Comparison of ENCODE assay signal across 8 mouse cellular contexts in the genomic region with DNA sequence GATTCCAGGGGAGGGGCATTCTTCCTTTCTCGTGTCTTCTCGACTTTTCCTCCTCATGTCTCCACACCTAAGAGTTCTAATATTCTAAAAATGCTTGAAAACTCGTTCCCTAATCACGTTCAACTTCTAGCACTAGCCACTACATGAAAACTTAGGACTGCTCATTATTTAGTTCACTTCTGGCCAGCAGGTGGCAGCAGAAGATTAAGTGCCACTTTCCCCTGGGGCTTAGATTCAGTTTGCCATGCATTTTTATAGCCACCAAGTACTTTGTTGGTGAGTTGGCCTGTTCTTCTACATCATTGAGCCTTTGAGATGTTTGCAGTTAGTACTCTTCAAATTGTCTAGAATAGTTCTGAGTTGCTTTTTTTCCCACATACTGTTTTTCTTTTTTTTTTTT. TPM values are rescaled to one million over a fixed set of nuclear protein-coding genes. Genes with fewer than 3 reads are reported as not detected.
A peak's percentile ranks its signal among the peaks of the same experiment; 100 is the strongest.
DNase-seq lines count a peak whose midpoint lies in the region; ATAC-seq and TF ChIP-seq lines count a peak whose summit lies in the region.

No protein-coding gene starts in this region.

- no peaks in the 10 kb centered on the region for H3K9me3 ChIP-seq in E14TG2a.4 (ENCODE audit: low read length)
- H3K9me3 ChIP-seq in embryonic facial prominence, embryonic 11.5 days (replicated peaks; ENCODE audit: control insufficient read depth, low read length) = no peaks in the 10 kb centered on the region
- H3K9me3 ChIP-seq in lung, embryonic 15.5 days = no peaks in the 10 kb centered on the region

- peak; percentile 76 for TF ChIP-seq CTCF in E14TG2a.4 (conservative IDR thresholded peaks at IDR 0.05; ENCODE audit: low read length)

- no peak overlapping the region for H3K4me2 ChIP-seq in embryonic facial prominence, embryonic 11.5 days (ENCODE audit: low read depth, low read length)
- H3K4me2 ChIP-seq in lung, embryonic 15.5 days = no peak overlapping the region

- no peak for ATAC-seq in embryonic facial prominence, embryonic 11.5 days (replicated peaks; ENCODE audit: insufficient number of reproducible peaks, low FRiP score, low TSS enrichment, low read depth)
- 0 out of 2 replicates have a peak, but pooled peaks have one; percentile 46 for ATAC-seq in lung, embryonic 15.5 days (ENCODE audit: borderline replicate concordance, extremely low read depth, low FRiP score, low TSS enrichment)

- H3K9ac ChIP-seq in embryonic facial prominence, embryonic 11.5 days (replicated peaks; ENCODE audit: low read length) = no peak overlapping the region
- H3K9ac ChIP-seq in lung, embryonic 15.5 days = no peak overlapping the region

- peaks cover 28% of the 10 kb centered on the region for H3K4me1 ChIP-seq in E14TG2a.4 (replicated peaks; ENCODE audit: low read depth, low read length)
- no peaks in the 10 kb centered on the region for H3K4me1 ChIP-seq in embryonic facial prominence, embryonic 11.5 days (ENCODE audit: control insufficient read depth, insufficient read depth, low read length)
- peaks cover 9% of the 10 kb centered on the region; the same call in 1 of the 2 replicates for H3K4me1 ChIP-seq in lung, embryonic 15.5 days

- H3K27ac ChIP-seq in embryonic facial prominence, embryonic 11.5 days (replicated peaks; ENCODE audit: low read depth, low read length) = no peak overlapping the region
- H3K27ac ChIP-seq in lung, embryonic 15.5 days = no peak overlapping the region

- WGBS in embryonic facial prominence, embryonic 11.5 days = 9% methylated on average over 4 of the region's 4 CpGs
- 2% methylated on average over 4 of the region's 4 CpGs for WGBS in large intestine, adult 2 months
- 3% methylated on average over 4 of the region's 4 CpGs for WGBS in lung, embryonic 15.5 days

- H3K36me3 ChIP-seq in E14TG2a.4 (ENCODE audit: insufficient read depth, low read length) = no peaks in the 10 kb centered on the region
- H3K36me3 ChIP-seq in embryonic facial prominence, embryonic 11.5 days (replicated peaks; ENCODE audit: control insufficient read depth, insufficient read depth, low read depth, low read length) = no peaks in the 10 kb centered on the region
- no peaks in the 10 kb centered on the region for H3K36me3 ChIP-seq in lung, embryonic 15.5 days

- peak; percentile 84 for DNase-seq in adrenal gland, postnatal 14 days
- peak; percentile 88 for DNase-seq in embryonic facial prominence, embryonic 11.5 days (ENCODE audit: low spot score)
- DNase-seq in heart, adult 9 months (ENCODE audit: low spot score in 2 of 2) = peak; percentile 36 to 68
- DNase-seq in large intestine, adult 2 months (ENCODE audit: low read depth, low spot score) = peak; percentile 75
- DNase-seq in retina, postnatal 1 day = peak; percentile 85
- DNase-seq in thymus, postnatal 4 days = peak; percentile 85

- no peak overlapping the region for H3K4me3 ChIP-seq in E14TG2a.4 (replicated peaks; ENCODE audit: low read length)
- H3K4me3 ChIP-seq in embryonic facial prominence, embryonic 11.5 days (ENCODE audit: low read depth, low read length) = no peak overlapping the region
- H3K4me3 ChIP-seq in lung, embryonic 15.5 days = no peak overlapping the region

- H3K27me3 ChIP-seq in E14TG2a.4 (ENCODE audit: insufficient read depth, low read length) = no peaks in the 10 kb centered on the region; the same call in 1 of the 2 replicates
- H3K27me3 ChIP-seq in embryonic facial prominence, embryonic 11.5 days (ENCODE audit: control insufficient read depth, insufficient read depth, low read length) = no peaks in the 10 kb centered on the region
- no peaks in the 10 kb centered on the region for H3K27me3 ChIP-seq in lung, embryonic 15.5 days

RNA-seq across cellular contexts. Expression of gene Ddx10, which starts 6.5 kb away (rescaled TPM):
- 20.2 and 22.9 TPM in 2 replicates for total RNA-seq in adrenal gland, postnatal 14 days (2021)
- polyA plus RNA-seq in embryonic facial prominence, embryonic 11.5 days (2014; fragmentation: Nextera tagmentation; extraction: Ambion mirVana) = 33.7 and 37.4 TPM in 2 replicates
- 1.7 and 2.4 TPM in 2 replicates for polyA plus RNA-seq in large intestine, adult 2 months (2012; rRNA removed)
- polyA plus RNA-seq in lung, embryonic 15.5 days (2015; fragmentation: Nextera tagmentation; extraction: Ambion mirVana) = 26.1 and 29.1 TPM in 2 replicates

RNA-seq across cellular contexts. Expression of gene Exph5, which starts 47.1 kb away (rescaled TPM):
- 0.38 and 1.4 TPM in 2 replicates for total RNA-seq in adrenal gland, postnatal 14 days (2021)
- polyA plus RNA-seq in embryonic facial prominence, embryonic 11.5 days (2014; fragmentation: Nextera tagmentation; extraction: Ambion mirVana) = 0.85 and 0.98 TPM in 2 replicates
- polyA plus RNA-seq in large intestine, adult 2 months (2012; rRNA removed) = 2.6 and 7.5 TPM in 2 replicates
- polyA plus RNA-seq in lung, embryonic 15.5 days (2015; fragmentation: Nextera tagmentation; extraction: Ambion mirVana) = 5.8 and 7.0 TPM in 2 replicates
